Mouse (Mus musculus): ENCODE results near the gene Fam155a.

DNA sequence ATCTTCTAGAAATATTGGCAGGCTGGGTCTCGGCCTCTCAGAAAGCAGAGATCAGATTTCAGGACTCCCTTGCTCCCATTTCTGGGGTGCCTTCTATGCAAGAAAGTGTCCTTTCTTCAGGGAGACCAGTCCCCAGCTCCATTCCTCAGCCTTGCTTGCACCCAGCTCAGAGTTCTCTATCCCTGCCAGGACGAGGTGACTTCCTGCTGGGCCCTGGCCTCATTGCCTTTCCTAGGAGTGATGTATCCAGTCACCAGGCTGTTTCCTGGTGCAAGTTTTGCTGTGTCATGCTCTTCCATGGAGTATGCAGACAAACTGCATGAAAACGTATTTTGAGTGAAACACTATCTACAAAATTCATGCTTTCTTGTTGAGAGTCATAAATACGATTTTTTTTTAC is 342.1 kb downstream of the Fam155a start:
- TF ChIP-seq CTCF (conservative IDR thresholded peaks at IDR 0.05 in 1 of 2, IDR thresholded peaks at IDR 0.05 in 1 of 2; ENCODE audit: low read depth in 2 of 2, low read length in 2 of 2) (no peak), TBP (conservative IDR thresholded peaks at IDR 0.05; ENCODE audit: low read depth, low read length) (no peak), GABPA (IDR thresholded peaks at IDR 0.05; ENCODE audit: insufficient replicate concordance, low read depth, low read length) (no peak), ZC3H11A (IDR thresholded peaks at IDR 0.05; ENCODE audit: low read depth, low read length) (no peak), POLR2A (IDR thresholded peaks at IDR 0.05; ENCODE audit: low read depth, low read length) (no peak), MEF2A (IDR thresholded peaks at IDR 0.05; ENCODE audit: borderline replicate concordance, low read depth, low read length) (no peak), CHD2 (IDR thresholded peaks at IDR 0.05; ENCODE audit: low read length) (no peak)
